In genomic region chr1:75597622-75598021, GRCm38 (mm10) we compare ENCODE assay signal across 9 mouse cellular contexts. TPM values are rescaled to one million over a fixed set of nuclear protein-coding genes. Genes with fewer than 3 reads are reported as not detected.
DNase-seq lines count a peak whose midpoint lies in the region; ATAC-seq and TF ChIP-seq lines count a peak whose summit lies in the region.
"Had no signal": no experiment of that assay in that cellular context is flagged by ENCODE, and none has a peak within 500 bp of the region (broad histone marks: within the 10 kb centered on the region; RNA-seq: fewer than 3 reads in every experiment).

No protein-coding gene starts in this region.

- H3K36me3 ChIP-seq in forebrain, embryonic 13.5 days (ENCODE audit: poor library complexity, severe bottlenecking), result no peaks in the 10 kb centered on the region
- H3K36me3 ChIP-seq in forebrain, embryonic 12.5 days (replicated peaks), result no peaks in the 10 kb centered on the region
- no peaks in the 10 kb centered on the region for H3K36me3 ChIP-seq in midbrain, postnatal 0 days (ENCODE audit: insufficient read depth, low read length)
- H3K36me3 ChIP-seq in midbrain, embryonic 13.5 days, result no peaks in the 10 kb centered on the region
- no peaks in the 10 kb centered on the region for H3K36me3 ChIP-seq in liver, postnatal 0 days (replicated peaks; ENCODE audit: insufficient read depth, low read length)
- H3K36me3 ChIP-seq: neural tube, embryonic 12.5 days had no signal

- TF ChIP-seq CTCF in midbrain, postnatal 0 days (IDR thresholded peaks at IDR 0.05), result peak; percentile 91
- peak; percentile 86 for TF ChIP-seq CTCF in liver, postnatal 0 days (IDR thresholded peaks at IDR 0.05; ENCODE audit: low read depth)

- H3K4me3 ChIP-seq in forebrain, embryonic 13.5 days, result no peak overlapping the region
- no peak overlapping the region for H3K4me3 ChIP-seq in forebrain, embryonic 12.5 days (replicated peaks)
- H3K4me3 ChIP-seq in midbrain, postnatal 0 days (ENCODE audit: low read depth, low read length), result no peak overlapping the region
- H3K4me3 ChIP-seq in midbrain, embryonic 13.5 days (replicated peaks), result no peak overlapping the region
- H3K4me3 ChIP-seq in liver, postnatal 0 days (ENCODE audit: low read depth, low read length), result no peak overlapping the region
- H3K4me3 ChIP-seq: neural tube, embryonic 12.5 days had no signal

- DNase-seq in midbrain, postnatal 0 days (ENCODE audit: low spot score), result peak; percentile 72
- DNase-seq in c-Kit-negative CD71-positive TER-119-positive erythroid progenitor cells, embryonic 14.5 days (ENCODE audit: low read depth, low spot score), result peak; percentile 17
- peak; percentile 58 to 75 for DNase-seq in heart, postnatal 14 days
- DNase-seq in liver, postnatal 0 days, result peak; percentile 39
- DNase-seq in spleen, postnatal 4 days (ENCODE audit: low spot score in 2 of 2), result peak; percentile 26 to 70

- no peaks in the 10 kb centered on the region for H3K9me3 ChIP-seq in forebrain, embryonic 13.5 days (replicated peaks)
- H3K9me3 ChIP-seq in forebrain, embryonic 12.5 days, result no peaks in the 10 kb centered on the region
- no peaks in the 10 kb centered on the region for H3K9me3 ChIP-seq in midbrain, postnatal 0 days (ENCODE audit: low read length)
- no peaks in the 10 kb centered on the region for H3K9me3 ChIP-seq in midbrain, embryonic 13.5 days
- no peaks in the 10 kb centered on the region for H3K9me3 ChIP-seq in liver, postnatal 0 days (ENCODE audit: low read length)
- H3K9me3 ChIP-seq: neural tube, embryonic 12.5 days had no signal

- no peak for TF ChIP-seq EP300 in liver, postnatal 0 days (IDR thresholded peaks at IDR 0.05; ENCODE audit: low read depth)

- 0 out of 2 replicates have a peak, but pooled peaks have one; percentile 30 for ATAC-seq in forebrain, embryonic 13.5 days
- no peak for ATAC-seq in forebrain, embryonic 12.5 days (ENCODE audit: low FRiP score)
- ATAC-seq in midbrain, postnatal 0 days (ENCODE audit: low FRiP score), result no peak
- ATAC-seq in midbrain, embryonic 13.5 days, result no peak
- ATAC-seq in liver, postnatal 0 days, result no peak

- H3K27ac ChIP-seq in forebrain, embryonic 13.5 days, result no peak overlapping the region
- no peak overlapping the region for H3K27ac ChIP-seq in forebrain, embryonic 12.5 days
- H3K27ac ChIP-seq in midbrain, postnatal 0 days (ENCODE audit: low read depth, low read length), result no peak overlapping the region
- H3K27ac ChIP-seq in midbrain, embryonic 13.5 days, result no peak overlapping the region
- H3K27ac ChIP-seq in liver, postnatal 0 days (ENCODE audit: low read depth), result no peak overlapping the region
- H3K27ac ChIP-seq: neural tube, embryonic 12.5 days had no signal

- peaks cover 3% of the 10 kb centered on the region; the same call in 1 of the 2 replicates for H3K4me1 ChIP-seq in forebrain, embryonic 13.5 days
- H3K4me1 ChIP-seq in forebrain, embryonic 12.5 days, result peaks cover 10% of the 10 kb centered on the region
- H3K4me1 ChIP-seq in midbrain, postnatal 0 days (ENCODE audit: insufficient read depth, low read length), result no peaks in the 10 kb centered on the region
- peaks cover 24% of the 10 kb centered on the region for H3K4me1 ChIP-seq in midbrain, embryonic 13.5 days (replicated peaks)
- H3K4me1 ChIP-seq in liver, postnatal 0 days (ENCODE audit: insufficient read depth), result no peaks in the 10 kb centered on the region
- H3K4me1 ChIP-seq: neural tube, embryonic 12.5 days had no signal

- no peak overlapping the region for H3K4me2 ChIP-seq in forebrain, embryonic 13.5 days
- no peak overlapping the region for H3K4me2 ChIP-seq in forebrain, embryonic 12.5 days
- H3K4me2 ChIP-seq in midbrain, postnatal 0 days (ENCODE audit: low read depth, low read length, poor library complexity, severe bottlenecking), result no peak overlapping the region
- no peak overlapping the region for H3K4me2 ChIP-seq in midbrain, embryonic 13.5 days (replicated peaks)
- H3K4me2 ChIP-seq in liver, postnatal 0 days (ENCODE audit: low read depth, low read length), result no peak overlapping the region
- H3K4me2 ChIP-seq: neural tube, embryonic 12.5 days had no signal

- 0 out of 2 replicates have a peak, but pooled peaks cover 14% of the 10 kb centered on the region for H3K27me3 ChIP-seq in forebrain, embryonic 13.5 days
- H3K27me3 ChIP-seq in forebrain, embryonic 12.5 days, result peaks cover 13% of the 10 kb centered on the region; the same call in 1 of the 2 replicates
- H3K27me3 ChIP-seq in midbrain, postnatal 0 days (ENCODE audit: insufficient read depth, low read length), result peaks cover 3% of the 10 kb centered on the region; the same call in 1 of the 2 replicates
- peaks cover 7% of the 10 kb centered on the region; the same call in 1 of the 2 replicates for H3K27me3 ChIP-seq in midbrain, embryonic 13.5 days
- H3K27me3 ChIP-seq in liver, postnatal 0 days (ENCODE audit: insufficient read depth, low read length), result peaks cover 3% of the 10 kb centered on the region; the same call in 1 of the 2 replicates

- no peak overlapping the region for H3K9ac ChIP-seq in forebrain, embryonic 13.5 days
- H3K9ac ChIP-seq in forebrain, embryonic 12.5 days, result no peak overlapping the region
- no peak overlapping the region for H3K9ac ChIP-seq in midbrain, postnatal 0 days (replicated peaks; ENCODE audit: low read length, poor library complexity, severe bottlenecking)
- H3K9ac ChIP-seq in midbrain, embryonic 13.5 days (replicated peaks), result no peak overlapping the region
- no peak overlapping the region for H3K9ac ChIP-seq in liver, postnatal 0 days (replicated peaks)
- H3K9ac ChIP-seq: neural tube, embryonic 12.5 days had no signal

- intact Hi-C loops in heart, postnatal 14 days (cut with DNase I), result loop anchor here (1.0 to 5.0 kb wide), 4 partner anchors 40 to 255 kb away; no protein-coding TSS in a partner anchor

RNA-seq across cellular contexts. Expression of gene Slc4a3, which starts 51.6 kb away (rescaled TPM):
- polyA plus RNA-seq in forebrain, embryonic 13.5 days (2015; fragmentation: Nextera tagmentation; extraction: Ambion mirVana), result 20.9 and 25.3 TPM in 2 replicates
- 22.4 and 29.4 TPM in 2 replicates for polyA plus RNA-seq in forebrain, embryonic 12.5 days (2016; fragmentation: Nextera tagmentation; extraction: Ambion mirVana)
- total RNA-seq in midbrain, postnatal 0 days (2014; rRNA removed), result 172 and 179 TPM in 2 replicates
- 108 and 111 TPM in 2 replicates for polyA plus RNA-seq in midbrain, postnatal 0 days (2015; fragmentation: Nextera tagmentation; extraction: Ambion mirVana)
- polyA plus RNA-seq in midbrain, embryonic 13.5 days (2015; fragmentation: Nextera tagmentation; extraction: Ambion mirVana), result 35.5 and 42.9 TPM in 2 replicates
- total RNA-seq in heart, postnatal 14 days (2021), result 100 to 1,000 TPM; 172 to 178 TPM
- polyA plus RNA-seq in liver, postnatal 0 days (2015; fragmentation: Nextera tagmentation; extraction: Ambion mirVana), result 0.40 and 0.42 TPM in 2 replicates

Comparison
In these comparisons a context has a peak if more than half of its experiments do, and no peak if none do; other contexts are left out.
1. DNase-seq: peak in every context shown above with its lines; median percentile 72 in midbrain, postnatal 0 days; 66 in heart, postnatal 14 days; 48 in spleen, postnatal 4 days; 39 in liver, postnatal 0 days; 17 in c-Kit-negative CD71-positive TER-119-positive erythroid progenitor cells, embryonic 14.5 days.
2. RNA of gene Slc4a3, which starts 51.6 kb away (polyA plus RNA-seq): 108 to 111 TPM in midbrain, postnatal 0 days, 35.5 to 42.9 TPM in midbrain, embryonic 13.5 days, 22.4 to 29.4 TPM in forebrain, embryonic 12.5 days and 20.9 to 25.3 TPM in forebrain, embryonic 13.5 days; 0.40 to 0.42 TPM in liver, postnatal 0 days; every median in the first group is over 10 times any median in the second.